Mouse (Mus musculus): Measurements from ENCODE around the gene Sars.

DNA sequence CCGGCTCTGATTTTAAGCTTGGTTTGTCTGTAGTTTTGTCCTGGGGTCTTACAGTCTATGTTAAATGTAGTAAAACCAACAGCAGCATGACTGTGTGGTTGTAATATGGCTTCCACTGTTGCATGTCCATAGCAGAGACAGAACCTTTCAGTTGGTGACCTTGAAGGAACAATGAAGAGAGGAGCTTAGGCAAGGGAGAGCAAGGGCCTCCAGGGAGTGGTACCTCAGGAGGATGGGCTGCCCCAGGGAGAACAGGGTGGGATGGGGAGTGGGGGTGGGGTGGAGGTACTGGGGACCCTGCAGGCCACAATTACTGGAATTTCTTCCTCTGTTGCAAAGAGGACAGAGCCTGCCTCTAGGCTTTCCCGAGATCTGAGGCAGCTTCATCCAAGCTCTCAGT lies 7.0 kb upstream of the Sars start:
- no peak for TF ChIP-seq EP300 (IDR thresholded peaks at IDR 0.05; ENCODE audit: insufficient read depth, low read depth, low read length)
- TF ChIP-seq CTCF (IDR thresholded peaks at IDR 0.05), result no peak
